Mouse (Mus musculus) midbrain, postnatal 0 days (tissue): ENCODE data around the gene Abhd2. TPM values are rescaled to one million over a fixed set of nuclear protein-coding genes. Genes with fewer than 3 reads are reported as not detected.

ENCODE experiments used
- ATAC-seq: fragments of 200-750 bp; cut with Nextera tagmentation; 2 replicates; pipeline ENCODE4 v1.8.0; 2017; ENCODE audit warnings: moderate number of reproducible peaks, mild to moderate bottlenecking, moderate TSS enrichment, moderate library complexity; ENCODE audit not compliant: low FRiP score
- DNase-seq: peaks from one replicate; pipeline ENCODE4 v3.0.0-alpha.2; 2015; ENCODE audit warnings: low spot score
- H3K27ac ChIP-seq: fragments of 300-500 bp; sonication (generic); 2 replicates; pipeline ENCODE4 v1.5.1; 2014; ENCODE audit warnings: low read depth, mild to moderate bottlenecking, low read length, mixed read lengths
- H3K27me3 ChIP-seq: fragments of 300-500 bp; sonication (generic); 2 replicates; pipeline ENCODE4 v1.6.1; 2014; ENCODE audit warnings: low read length, control low read depth, mixed read lengths; ENCODE audit not compliant: insufficient read depth
- H3K36me3 ChIP-seq: fragments of 300-500 bp; sonication (generic); 2 replicates; pipeline ENCODE4 v1.6.1; 2014; ENCODE audit warnings: low read length, control low read depth, mixed read lengths; ENCODE audit not compliant: insufficient read depth
- H3K4me1 ChIP-seq: fragments of 300-500 bp; sonication (generic); 2 replicates; pipeline ENCODE4 v1.6.1; 2014; ENCODE audit warnings: mild to moderate bottlenecking, control low read depth, antibody characterized with exemption, low read length, mixed read lengths; ENCODE audit not compliant: insufficient read depth
- H3K4me2 ChIP-seq: fragments of 300-500 bp; sonication (generic); 2 replicates; pipeline ENCODE4 v1.6.1; 2014; ENCODE audit warnings: low read depth, mild to moderate bottlenecking, low read length, mixed read lengths; ENCODE audit not compliant: poor library complexity, severe bottlenecking
- H3K4me3 ChIP-seq: fragments of 300-500 bp; sonication (generic); 2 replicates; pipeline ENCODE4 v1.5.1; 2014; ENCODE audit warnings: low read depth, mild to moderate bottlenecking, low read length, moderate library complexity
- H3K9ac ChIP-seq: fragments of 300-500 bp; sonication (generic); replicated peaks from 2 replicates; pipeline ENCODE4 v1.6.1; 2014; ENCODE audit warnings: mild to moderate bottlenecking, low read length, moderate library complexity, mixed read lengths; ENCODE audit not compliant: poor library complexity, severe bottlenecking
- H3K9me3 ChIP-seq: fragments of 300-500 bp; sonication (generic); 2 replicates; pipeline ENCODE4 v1.6.1; 2016; ENCODE audit warnings: low read length, control low read depth
- CTCF ChIP-seq: IDR thresholded peaks from 2 replicates; pipeline ENCODE4 v1.5.1; 2016; ENCODE audit warnings: antibody characterized with exemption, mild to moderate bottlenecking
- WGBS: fragments of 180-500 bp; shearing (Covaris S2); extraction: QIAGEN DNeasy Blood & Tissue Kit; methylation state at CpG from one replicate; pipeline ENCODE4 v1.1.7; 2014; 5-methylcytosine and 5-hydroxymethylcytosine counted together
- polyA plus RNA-seq: library from polyadenylated mRNA; unstranded; fragments of >200 nt; fragmentation: Nextera tagmentation; extraction: Ambion mirVana; gene quantifications from 2 replicates; pipeline ENCODE4 v1.2.1, GENCODE M21; 2015
- total RNA-seq: library from RNA; depleted of rRNA; stranded (reverse); fragments of >200 nt; gene quantifications from 2 replicates; pipeline ENCODE4 v1.2.3, GENCODE M21; 2014

Abhd2 gene
- total and polyA plus RNA-seq, 2 experiments from 2014 or later = 23.0 to 85.7 TPM

DNA sequence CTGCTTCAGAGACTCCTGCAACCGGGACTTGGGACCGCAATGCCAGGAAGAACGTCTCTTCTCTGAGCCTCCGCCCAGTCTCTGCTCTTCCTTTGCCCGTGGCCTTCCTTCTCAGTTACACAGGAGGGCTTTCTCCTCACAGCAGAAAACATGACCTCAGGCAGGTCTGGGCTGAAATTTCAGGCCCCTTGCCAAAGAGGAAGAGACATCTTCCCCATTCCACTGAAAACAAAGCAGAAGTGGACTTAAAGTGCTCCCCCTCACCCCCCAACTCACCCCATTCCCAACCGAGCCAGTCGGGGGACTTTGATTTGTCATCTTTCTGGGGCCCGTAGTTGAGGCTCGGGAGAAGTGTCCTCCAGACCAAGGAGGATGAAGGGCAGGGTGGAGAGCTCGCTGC is 41.0 kb upstream of the Abhd2 start:
- no peak for DNase-seq
- no peaks in the 10 kb centered on the region for H3K27me3 ChIP-seq
- ATAC-seq = no peak
- no peak overlapping the region for H3K4me2 ChIP-seq
- no peaks in the 10 kb centered on the region for H3K36me3 ChIP-seq
- no peaks in the 10 kb centered on the region for H3K9me3 ChIP-seq
- WGBS = 87% methylated on average over 10 of the region's 10 CpGs
- no peak overlapping the region for H3K9ac ChIP-seq
- no peaks in the 10 kb centered on the region for H3K4me1 ChIP-seq
- no peak for TF ChIP-seq CTCF
- H3K27ac ChIP-seq = no peak overlapping the region
- no peak overlapping the region for H3K4me3 ChIP-seq

DNA sequence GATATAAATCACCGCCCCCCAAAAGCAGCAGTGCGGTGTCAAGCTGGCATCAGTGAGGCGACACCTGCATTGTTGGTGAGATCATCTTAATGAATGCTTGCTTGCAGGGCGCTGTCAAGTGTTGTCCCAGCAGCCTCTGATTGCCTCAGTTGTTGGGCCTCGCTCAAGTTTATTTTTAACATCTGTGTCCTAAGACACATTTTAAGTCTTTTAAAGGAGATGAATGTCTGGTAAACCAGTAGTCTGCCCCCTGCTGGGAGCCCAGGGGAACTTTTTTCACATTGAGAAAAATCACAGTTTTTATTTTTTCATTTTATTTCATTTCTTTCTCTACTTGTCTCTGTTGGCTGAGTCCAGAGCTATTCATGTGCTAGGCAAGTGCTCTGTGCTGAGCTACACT is 34.3 kb upstream of the Abhd2 start:
- Histone ChIP-seq H3K4me2 (no peak overlapping the region), H3K36me3 (no peaks in the 10 kb centered on the region), H3K27me3 (no peaks in the 10 kb centered on the region), H3K27ac (no peak overlapping the region), H3K4me3 (no peak overlapping the region), H3K9me3 (no peaks in the 10 kb centered on the region), H3K4me1 (no peaks in the 10 kb centered on the region), H3K9ac (no peak overlapping the region)
- peak; percentile 74 for TF ChIP-seq CTCF
- DNase-seq = peak; percentile 52
- ATAC-seq = no peak
- WGBS = 84% methylated on average over 5 of the region's 5 CpGs

DNA sequence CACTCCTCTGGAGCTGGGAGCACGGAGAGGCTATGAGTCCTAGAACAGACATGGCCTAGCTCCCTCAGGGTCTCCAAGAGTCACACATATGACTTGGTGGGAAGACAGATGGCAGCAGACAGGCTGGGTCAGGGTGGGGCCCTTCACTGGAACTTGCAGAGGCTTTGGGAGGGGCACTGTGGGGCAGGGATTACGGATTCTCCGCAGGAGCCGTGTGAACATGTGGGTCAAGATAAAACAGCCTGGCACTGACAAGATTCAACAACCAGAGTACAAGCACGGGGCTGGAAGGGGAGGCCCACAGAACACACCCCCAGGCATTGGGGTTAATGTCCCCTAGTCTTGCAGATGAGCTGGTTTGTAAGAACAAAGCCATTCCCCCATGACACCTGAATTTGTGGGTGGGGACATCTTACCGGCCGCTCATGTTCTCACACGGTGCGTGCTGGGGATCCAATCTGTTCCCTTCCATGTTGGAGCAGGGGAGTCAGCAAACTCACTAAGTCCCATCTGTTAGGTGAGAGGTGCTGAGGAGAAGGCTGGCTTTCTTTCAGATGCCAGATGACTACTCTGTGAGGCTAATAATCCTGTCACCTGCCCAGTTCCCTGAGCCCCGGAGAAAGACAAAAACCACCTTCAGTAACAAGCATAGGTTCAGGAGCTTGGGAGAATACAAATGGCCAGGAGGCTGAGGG is 30.9 kb upstream of the Abhd2 start:
- 72% methylated on average over 10 of the region's 10 CpGs for WGBS
- DNase-seq = peak; percentile 51

DNA sequence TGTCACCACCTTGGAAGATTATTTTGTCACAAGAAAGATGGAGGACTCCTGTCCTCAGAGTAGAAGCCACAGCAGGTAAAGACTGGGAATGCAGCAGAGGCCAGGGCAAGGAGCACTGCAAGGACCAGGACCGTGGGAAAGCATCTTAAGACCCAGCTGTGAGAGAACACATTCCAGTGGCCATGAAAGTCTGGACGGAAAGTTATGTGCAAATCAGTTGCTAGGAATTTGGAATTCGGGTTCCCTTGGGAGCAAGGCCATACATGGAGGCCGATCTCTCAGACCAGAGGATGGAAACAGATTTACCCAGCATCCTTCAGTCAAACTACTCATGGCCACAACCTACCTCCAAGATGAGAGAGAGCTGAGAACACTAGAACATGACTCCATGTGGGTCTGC is 29.8 kb upstream of the Abhd2 start:
- Histone ChIP-seq H3K27me3 (no peaks in the 10 kb centered on the region), H3K4me2 (no peak overlapping the region), H3K9ac (no peak overlapping the region), H3K4me3 (no peak overlapping the region), H3K36me3 (no peaks in the 10 kb centered on the region), H3K4me1 (no peaks in the 10 kb centered on the region), H3K27ac (no peak overlapping the region), H3K9me3 (no peaks in the 10 kb centered on the region)
- DNase-seq (no peak), ATAC-seq (no peak)
- 65% methylated on average over 4 of the region's 4 CpGs for WGBS
- TF ChIP-seq CTCF = no peak

More for the DNA sequence above, 30.9 kb upstream of the Abhd2 start:
- H3K4me3 ChIP-seq = no peak overlapping the region
- H3K9me3 ChIP-seq = no peaks in the 10 kb centered on the region
- no peak overlapping the region for H3K4me2 ChIP-seq
- no peak overlapping the region for H3K9ac ChIP-seq
- H3K27me3 ChIP-seq = no peaks in the 10 kb centered on the region
- no peak for ATAC-seq
- no peaks in the 10 kb centered on the region for H3K36me3 ChIP-seq
- H3K27ac ChIP-seq = no peak overlapping the region
- TF ChIP-seq CTCF = no peak
- H3K4me1 ChIP-seq = no peaks in the 10 kb centered on the region

DNA sequence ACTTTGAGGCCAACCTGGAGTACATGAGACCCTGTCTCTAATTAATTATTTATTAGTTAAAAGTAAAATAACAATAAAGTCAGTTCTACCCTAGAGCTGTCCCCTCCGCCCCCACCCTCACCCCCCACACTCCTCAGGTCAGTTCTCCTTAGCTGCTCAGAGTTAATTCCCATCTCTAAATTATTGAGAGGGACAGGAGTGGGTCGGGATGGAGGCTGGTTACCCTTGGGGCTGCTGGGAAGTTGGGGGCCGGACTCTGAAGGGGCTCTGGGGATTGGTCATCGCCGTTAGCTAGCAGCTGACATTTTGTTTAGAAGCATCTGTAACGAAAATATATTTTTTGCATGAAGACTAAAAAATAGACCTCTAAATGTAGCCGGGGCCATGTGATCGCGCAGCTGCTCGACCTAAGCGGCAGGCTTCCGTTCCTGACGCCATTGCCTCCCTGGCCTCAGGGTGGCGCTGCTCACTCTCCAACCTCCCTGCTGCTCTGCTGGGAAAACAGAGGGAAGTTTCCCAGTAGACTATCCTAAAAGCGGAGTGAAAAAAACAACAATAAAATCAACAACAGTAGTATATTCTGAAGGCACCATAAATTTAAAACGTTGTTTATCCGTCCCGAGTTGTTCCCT is 26.8 kb upstream of the Abhd2 start:
- TF ChIP-seq CTCF = peak; percentile 89
- peak overlapping the region; percentile 8; the same call in 1 of the 2 replicates for H3K4me3 ChIP-seq
- H3K4me2 ChIP-seq = peak overlapping the region; percentile 34
- no peak overlapping the region for H3K27ac ChIP-seq
- 12% methylated on average over 18 of the region's 18 CpGs for WGBS
- DNase-seq (peak; percentile 71), ATAC-seq (peak; percentile 66; the same call in 1 of the 2 replicates)
- no peaks in the 10 kb centered on the region for H3K9me3 ChIP-seq
- no peaks in the 10 kb centered on the region for H3K36me3 ChIP-seq
- H3K27me3 ChIP-seq = no peaks in the 10 kb centered on the region
- H3K9ac ChIP-seq = no peak overlapping the region
- no peaks in the 10 kb centered on the region for H3K4me1 ChIP-seq

DNA sequence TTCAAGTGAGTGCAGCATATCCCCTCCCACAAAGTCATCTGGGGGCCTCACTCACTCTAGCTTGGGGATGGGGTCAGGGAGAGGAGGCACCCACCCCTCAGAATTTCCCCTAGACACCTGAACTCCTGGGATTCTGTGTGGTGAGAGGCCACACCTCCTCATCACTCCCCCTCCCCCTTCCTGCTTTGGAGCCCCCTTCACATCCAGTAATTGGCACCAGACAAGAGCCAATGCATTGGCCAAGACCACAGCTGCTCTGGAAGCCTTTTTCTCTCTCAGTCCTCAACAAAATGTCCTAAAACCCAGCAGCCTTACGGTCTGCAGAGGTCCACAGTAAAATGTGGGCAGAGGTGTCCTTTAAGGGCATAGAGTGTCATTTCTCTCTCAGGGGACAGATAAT is 25.6 kb upstream of the Abhd2 start:
- no peak overlapping the region for H3K27ac ChIP-seq
- no peak overlapping the region for H3K4me2 ChIP-seq
- peak; percentile 38 for DNase-seq
- H3K4me3 ChIP-seq = no peak overlapping the region
- no peak for ATAC-seq
- no peak overlapping the region for H3K9ac ChIP-seq
- no peaks in the 10 kb centered on the region for H3K27me3 ChIP-seq
- no peaks in the 10 kb centered on the region for H3K4me1 ChIP-seq
- H3K36me3 ChIP-seq = no peaks in the 10 kb centered on the region
- no peaks in the 10 kb centered on the region for H3K9me3 ChIP-seq
- WGBS = 72% methylated on average over 1 of the region's 1 CpGs
- no peak for TF ChIP-seq CTCF
